Mouse (Mus musculus): ENCODE data around the gene Thy1. TPM values are rescaled to one million over a fixed set of nuclear protein-coding genes. Genes with fewer than 3 reads are reported as not detected.
A peak's percentile ranks its signal among the peaks of the same experiment; 100 is the strongest.

Thy1 gene
- polyA plus RNA-seq, 1 experiment = not detected

GRCm38 (mm10) chr9:44047571-44048490 lies 4.6 kb downstream of the Thy1 start:
- Histone ChIP-seq H3K4me3 (no peak overlapping the region), H3K79me2 (ENCODE audit: control insufficient read depth, insufficient read depth) (no peaks in the 10 kb centered on the region), H3K36me3 (ENCODE audit: control insufficient read depth, insufficient read depth) (no peaks in the 10 kb centered on the region), H3ac (ENCODE audit: control insufficient read depth, insufficient read length) (no peak overlapping the region), H3K27me3 (ENCODE audit: control insufficient read depth, insufficient read depth, insufficient read length) (no peaks in the 10 kb centered on the region), H3K4me2 (ENCODE audit: low read depth) (no peak overlapping the region)
- TF ChIP-seq USF1 (IDR thresholded peaks at IDR 0.05; ENCODE audit: low read depth) (no peak), REST (IDR thresholded peaks at IDR 0.05; ENCODE audit: insufficient read depth, insufficient read length) (no peak), SRF (IDR thresholded peaks at IDR 0.05; ENCODE audit: control insufficient read depth, insufficient read length, low read depth) (no peak), MYOD1 (IDR thresholded peaks at IDR 0.05; ENCODE audit: control insufficient read depth in 1 of 3, insufficient read length in 2 of 3, low read depth in 2 of 3) (no peak), TCF12 (IDR thresholded peaks at IDR 0.05; ENCODE audit: insufficient read depth, poor library complexity, severe bottlenecking) (no peak)

- H3K36me3 ChIP-seq (ENCODE audit: control insufficient read depth, insufficient read depth) = no peaks in the 10 kb centered on the region
- H3K4me3 ChIP-seq = no peak overlapping the region
- H3K79me2 ChIP-seq (ENCODE audit: control insufficient read depth, insufficient read depth) = no peaks in the 10 kb centered on the region
- no peak for TF ChIP-seq MAX (IDR thresholded peaks at IDR 0.05; ENCODE audit: low read depth)
- no peak for TF ChIP-seq USF1 (IDR thresholded peaks at IDR 0.05; ENCODE audit: low read depth)
- TF ChIP-seq REST (IDR thresholded peaks at IDR 0.05; ENCODE audit: insufficient read depth, insufficient read length) = no peak
- no peak for TF ChIP-seq MYOG (IDR thresholded peaks at IDR 0.05; ENCODE audit: control insufficient read depth in 1 of 3, insufficient read depth in 1 of 3, insufficient read length in 2 of 3, low read depth in 2 of 3)
- TF ChIP-seq CEBPB (IDR thresholded peaks at IDR 0.05; ENCODE audit: insufficient read depth, poor library complexity, severe bottlenecking) = no peak
- no peak overlapping the region for H3K4me2 ChIP-seq (ENCODE audit: low read depth)
- no peak overlapping the region for H3ac ChIP-seq (ENCODE audit: control insufficient read depth, insufficient read length)
- H3K27me3 ChIP-seq (ENCODE audit: control insufficient read depth, insufficient read depth, insufficient read length) = no peaks in the 10 kb centered on the region
These were observed 5.6 kb downstream of the Thy1 start for GRCm38 (mm10) chr9:44048541-44049380.

GRCm38 (mm10) chr9:44049381-44050165 lies 6.4 kb downstream of the Thy1 start:
- TF ChIP-seq MYOD1 (IDR thresholded peaks at IDR 0.05; ENCODE audit: control insufficient read depth in 1 of 3, insufficient read length in 2 of 3, low read depth in 2 of 3) (peak in 1 of 3 experiments; percentile 22), TCF3 (IDR thresholded peaks at IDR 0.05; ENCODE audit: insufficient read length, low read depth) (no peak), POLR2AphosphoS2 (IDR thresholded peaks at IDR 0.05; ENCODE audit: insufficient read length, low read depth) (no peak), E2F4 (IDR thresholded peaks at IDR 0.05; ENCODE audit: insufficient read depth) (no peak), TCF12 (IDR thresholded peaks at IDR 0.05; ENCODE audit: insufficient read depth, poor library complexity, severe bottlenecking) (no peak), MAX (IDR thresholded peaks at IDR 0.05; ENCODE audit: low read depth) (no peak), MYOG (IDR thresholded peaks at IDR 0.05; ENCODE audit: control insufficient read depth in 1 of 3, insufficient read depth in 1 of 3, insufficient read length in 2 of 3, low read depth in 2 of 3) (no peak), SRF (IDR thresholded peaks at IDR 0.05; ENCODE audit: control insufficient read depth, insufficient read length, low read depth) (no peak)

GRCm38 (mm10) chr9:44052855-44053254 lies 9.7 kb downstream of the Thy1 start:
- Histone ChIP-seq H3K36me3 (ENCODE audit: control insufficient read depth, insufficient read depth) (no peaks in the 10 kb centered on the region), H3K27me3 (ENCODE audit: control insufficient read depth, insufficient read depth, insufficient read length) (no peaks in the 10 kb centered on the region), H3K4me3 (no peak overlapping the region), H3ac (ENCODE audit: control insufficient read depth, insufficient read length) (no peak overlapping the region), H3K79me2 (ENCODE audit: control insufficient read depth, insufficient read depth) (no peaks in the 10 kb centered on the region), H3K4me2 (ENCODE audit: low read depth) (no peak overlapping the region)
- no peak for TF ChIP-seq MAX (IDR thresholded peaks at IDR 0.05; ENCODE audit: low read depth)
- TF ChIP-seq SRF (IDR thresholded peaks at IDR 0.05; ENCODE audit: control insufficient read depth, insufficient read length, low read depth) = no peak
- TF ChIP-seq E2F4 (IDR thresholded peaks at IDR 0.05; ENCODE audit: insufficient read depth) = no peak
- TF ChIP-seq POLR2AphosphoS2 (IDR thresholded peaks at IDR 0.05; ENCODE audit: insufficient read length, low read depth) = no peak
- TF ChIP-seq POLR2A (IDR thresholded peaks at IDR 0.05; ENCODE audit: insufficient read length, low read depth) = no peak
- TF ChIP-seq MYOD1 (IDR thresholded peaks at IDR 0.05; ENCODE audit: control insufficient read depth in 1 of 3, insufficient read length in 2 of 3, low read depth in 2 of 3) = no peak
- TF ChIP-seq REST (IDR thresholded peaks at IDR 0.05; ENCODE audit: insufficient read depth, insufficient read length) = no peak
- no peak for TF ChIP-seq USF1 (IDR thresholded peaks at IDR 0.05; ENCODE audit: low read depth)
- TF ChIP-seq TCF3 (IDR thresholded peaks at IDR 0.05; ENCODE audit: insufficient read length, low read depth) = no peak
- no peak for TF ChIP-seq TCF12 (IDR thresholded peaks at IDR 0.05; ENCODE audit: insufficient read depth, poor library complexity, severe bottlenecking)
- no peak for TF ChIP-seq CEBPB (IDR thresholded peaks at IDR 0.05; ENCODE audit: insufficient read depth, poor library complexity, severe bottlenecking)
- no peak for TF ChIP-seq MYOG (IDR thresholded peaks at IDR 0.05; ENCODE audit: control insufficient read depth in 1 of 3, insufficient read depth in 1 of 3, insufficient read length in 2 of 3, low read depth in 2 of 3)

More at GRCm38 (mm10) chr9:44049381-44050165, 6.4 kb downstream of the Thy1 start:
- Histone ChIP-seq H3K4me2 (ENCODE audit: low read depth) (no peak overlapping the region), H3K27me3 (ENCODE audit: control insufficient read depth, insufficient read depth, insufficient read length) (no peaks in the 10 kb centered on the region), H3K79me2 (ENCODE audit: control insufficient read depth, insufficient read depth) (no peaks in the 10 kb centered on the region), H3ac (ENCODE audit: control insufficient read depth, insufficient read length) (no peak overlapping the region), H3K4me3 (no peak overlapping the region), H3K36me3 (ENCODE audit: control insufficient read depth, insufficient read depth) (no peaks in the 10 kb centered on the region)
